Mouse (Mus musculus) midbrain, embryonic 10.5 days (tissue): ENCODE data around the gene Shisal2b. TPM values are rescaled to one million over a fixed set of nuclear protein-coding genes. Genes with fewer than 3 reads are reported as not detected.

ENCODE experiments used
- DNase-seq: peaks from one replicate; pipeline ENCODE4 v3.0.0-alpha.2; 2017; ENCODE audit warnings: low spot score
- H3K27ac ChIP-seq: fragments of 300-500 bp; sonication (generic); replicated peaks from 2 replicates; pipeline ENCODE4 v1.5.1; 2016; ENCODE audit warnings: mild to moderate bottlenecking
- H3K27me3 ChIP-seq: fragments of 300-500 bp; sonication (generic); 2 replicates; pipeline ENCODE4 v1.6.1; 2016; ENCODE audit warnings: low read depth, mild to moderate bottlenecking; ENCODE audit not compliant: poor library complexity, severe bottlenecking
- H3K36me3 ChIP-seq: fragments of 300-500 bp; sonication (generic); 2 replicates; pipeline ENCODE4 v1.6.1; 2016; ENCODE audit warnings: mild to moderate bottlenecking, moderate library complexity
- H3K4me1 ChIP-seq: fragments of 300-500 bp; sonication (generic); 2 replicates; pipeline ENCODE4 v1.6.1; 2016
- H3K4me3 ChIP-seq: fragments of 300-500 bp; sonication (generic); 2 replicates; pipeline ENCODE4 v1.5.1; 2016; ENCODE audit warnings: mild to moderate bottlenecking, moderate library complexity
- H3K9me3 ChIP-seq: fragments of 300-500 bp; sonication (generic); replicated peaks from 2 replicates; pipeline ENCODE4 v1.6.1; 2016; ENCODE audit warnings: mild to moderate bottlenecking
- WGBS: fragments of 180-500 bp; shearing (Covaris S2); methylation state at CpG from one replicate; pipeline ENCODE4 v1.1.7; 2016; 5-methylcytosine and 5-hydroxymethylcytosine counted together
- polyA plus RNA-seq: library from polyadenylated mRNA; unstranded; fragments of >200 nt; fragmentation: Nextera tagmentation; extraction: Ambion mirVana; gene quantifications from 2 replicates; pipeline ENCODE4 v1.2.1, GENCODE M21; 2016

Gene Shisal2b
- polyA plus RNA-seq, 1 experiment from 2014 or later, result 0.73 TPM

- H3K27ac ChIP-seq, result no peak overlapping the region
- H3K4me1 ChIP-seq, result no peaks in the 10 kb centered on the region
- no peak overlapping the region for H3K4me3 ChIP-seq
- peaks cover 5% of the 10 kb centered on the region for H3K36me3 ChIP-seq
- 94% methylated on average over 9 of the region's 13 CpGs for WGBS
- DNase-seq, result no peak
- no peaks in the 10 kb centered on the region for H3K27me3 ChIP-seq
- no peaks in the 10 kb centered on the region for H3K9me3 ChIP-seq
Observed at GRCm38 (mm10) chr13:104843295-104844089, 20.2 kb downstream of the Shisal2b start.

- H3K36me3 ChIP-seq, result peaks cover 20% of the 10 kb centered on the region
- H3K9me3 ChIP-seq, result no peaks in the 10 kb centered on the region
- H3K4me3 ChIP-seq, result no peak overlapping the region
- WGBS, result 80% methylated on average over 4 of the region's 4 CpGs
- DNase-seq, result no peak
- no peaks in the 10 kb centered on the region for H3K4me1 ChIP-seq
- H3K27me3 ChIP-seq, result no peaks in the 10 kb centered on the region
- no peak overlapping the region for H3K27ac ChIP-seq
Observed at GRCm38 (mm10) chr13:104841937-104842336, 21.8 kb downstream of the Shisal2b start.

- Histone ChIP-seq H3K27ac (no peak overlapping the region), H3K9me3 (no peaks in the 10 kb centered on the region), H3K4me3 (no peak overlapping the region), H3K27me3 (no peaks in the 10 kb centered on the region), H3K36me3 (peaks cover 55% of the 10 kb centered on the region), H3K4me1 (no peaks in the 10 kb centered on the region)
- no peak for DNase-seq
- WGBS, result 77% methylated on average over 7 of the region's 7 CpGs
Observed at GRCm38 (mm10) chr13:104837628-104838027, 26.1 kb downstream of the Shisal2b start.

- whole genome bisulfite sequencing, result 94% methylated on average over 13 of the region's 13 CpGs
- Histone ChIP-seq H3K4me3 (no peak overlapping the region), H3K27me3 (no peaks in the 10 kb centered on the region), H3K9me3 (peaks cover 5% of the 10 kb centered on the region; the same call in 1 of the 2 replicates), H3K27ac (no peak overlapping the region), H3K36me3 (peaks cover 88% of the 10 kb centered on the region), H3K4me1 (no peaks in the 10 kb centered on the region)
- no peak for DNase-seq
Observed at GRCm38 (mm10) chr13:104832811-104833210, 30.9 kb downstream of the Shisal2b start.

GRCm38 (mm10) chr13:104825470-104825869 is 38.2 kb downstream of the Shisal2b start:
- peaks cover 62% of the 10 kb centered on the region for H3K36me3 ChIP-seq
- whole genome bisulfite sequencing, result 86% methylated on average over 2 of the region's 2 CpGs

GRCm38 (mm10) chr13:104822411-104822838 is 41.3 kb downstream of the Shisal2b start:
- Histone ChIP-seq H3K4me1 (peaks cover 24% of the 10 kb centered on the region), H3K9me3 (peaks cover 5% of the 10 kb centered on the region; the same call in 1 of the 2 replicates), H3K27ac (peak overlapping the region; percentile 46; the same call in 1 of the 2 replicates), H3K36me3 (peaks cover 35% of the 10 kb centered on the region), H3K27me3 (no peaks in the 10 kb centered on the region), H3K4me3 (no peak overlapping the region)
- WGBS, result 38% methylated on average over 8 of the region's 8 CpGs
- DNase-seq, result peak; percentile 23

More at GRCm38 (mm10) chr13:104825470-104825869, 38.2 kb downstream of the Shisal2b start:
- DNase-seq, result no peak
- Histone ChIP-seq H3K27ac (no peak overlapping the region), H3K27me3 (no peaks in the 10 kb centered on the region), H3K4me1 (peaks cover 10% of the 10 kb centered on the region), H3K4me3 (no peak overlapping the region), H3K9me3 (peaks cover 13% of the 10 kb centered on the region; the same call in 1 of the 2 replicates)

GRCm38 (mm10) chr13:104821908-104822307 is 41.8 kb downstream of the Shisal2b start:
- Histone ChIP-seq H3K4me3 (no peak overlapping the region), H3K27ac (no peak overlapping the region), H3K9me3 (peaks cover under 1% of the 10 kb centered on the region; the same call in 1 of the 2 replicates), H3K4me1 (peaks cover 26% of the 10 kb centered on the region), H3K27me3 (no peaks in the 10 kb centered on the region), H3K36me3 (peaks cover 30% of the 10 kb centered on the region)
- DNase-seq, result no peak
- 91% methylated on average over 1 of the region's 1 CpGs for WGBS

- Histone ChIP-seq H3K9me3 (no peaks in the 10 kb centered on the region), H3K4me3 (no peak overlapping the region), H3K27ac (no peak overlapping the region), H3K27me3 (no peaks in the 10 kb centered on the region), H3K36me3 (peaks cover 27% of the 10 kb centered on the region), H3K4me1 (peaks cover 27% of the 10 kb centered on the region)
- DNase-seq, result no peak
Observed at GRCm38 (mm10) chr13:104821192-104821591, 42.5 kb downstream of the Shisal2b start.

GRCm38 (mm10) chr13:104817696-104818095 is 46.0 kb downstream of the Shisal2b start:
- peak overlapping the region; percentile 98 for H3K27ac ChIP-seq
- H3K27me3 ChIP-seq, result no peaks in the 10 kb centered on the region
- H3K4me3 ChIP-seq, result peak overlapping the region; percentile 76
- H3K36me3 ChIP-seq, result peaks cover 11% of the 10 kb centered on the region; the same call in 1 of the 2 replicates
- 61% methylated on average over 12 of the region's 12 CpGs for WGBS
- no peaks in the 10 kb centered on the region for H3K9me3 ChIP-seq
- H3K4me1 ChIP-seq, result peaks cover 34% of the 10 kb centered on the region
- DNase-seq, result no peak

- Histone ChIP-seq H3K9me3 (no peaks in the 10 kb centered on the region), H3K27ac (peak within 1 kb of the TSS; percentile 98), H3K36me3 (peaks cover 9% of the 10 kb centered on the region; the same call in 1 of the 2 replicates), H3K4me3 (peak within 1 kb of the TSS; percentile 76), H3K4me1 (peaks cover 27% of the 10 kb centered on the region), H3K27me3 (no peaks in the 10 kb centered on the region)
- peak; percentile 85 for DNase-seq
- under 1% methylated on average over 50 of the region's 50 CpGs for WGBS
Observed at GRCm38 (mm10) chr13:104816635-104817571, 46.8 kb downstream of the Shisal2b start, which contains the start of gene Cwc27. Gene Cwc27, minus strand, starts transcription at chr13:104817142.

GRCm38 (mm10) chr13:104816270-104816634 is 47.4 kb downstream of the Shisal2b start:
- no peak for DNase-seq
- Histone ChIP-seq H3K4me3 (peak overlapping the region; percentile 76), H3K27ac (peak overlapping the region; percentile 98), H3K4me1 (peaks cover 27% of the 10 kb centered on the region), H3K36me3 (peaks cover 9% of the 10 kb centered on the region; the same call in 1 of the 2 replicates), H3K27me3 (no peaks in the 10 kb centered on the region), H3K9me3 (no peaks in the 10 kb centered on the region)
- 10% methylated on average over 8 of the region's 8 CpGs for WGBS

- H3K4me3 ChIP-seq, result no peak overlapping the region
- H3K36me3 ChIP-seq, result peaks cover 29% of the 10 kb centered on the region
- WGBS, result 63% methylated on average over 3 of the region's 3 CpGs
- no peaks in the 10 kb centered on the region for H3K27me3 ChIP-seq
- no peaks in the 10 kb centered on the region for H3K4me1 ChIP-seq
- no peaks in the 10 kb centered on the region for H3K9me3 ChIP-seq
- no peak overlapping the region for H3K27ac ChIP-seq
- DNase-seq, result no peak
Observed at GRCm38 (mm10) chr13:104805681-104806080, 58.0 kb downstream of the Shisal2b start.
